Mouse (Mus musculus) layer of hippocampus, adult 11-12 months (tissue): ENCODE results near the gene Ube2j2.

Experiments used
- DNase-seq: peaks from one replicate; pipeline ENCODE4 v3.0.0; 2022; ENCODE audit warnings: low spot score

The Ube2j2 gene

GRCm38 (mm10) chr4:155943534-155944249 is at the start of gene Ube2j2:
TSS of gene Ube2j2 (plus strand) at chr4:155943831.
- DNase-seq = peak; percentile 95

- peak; percentile 75 for DNase-seq
Observed at GRCm38 (mm10) chr4:155894311-155894881, 49.2 kb upstream of the Ube2j2 start.

- DNase-seq = peak; percentile 81
Observed at GRCm38 (mm10) chr4:155895216-155895615, 48.4 kb upstream of the Ube2j2 start.

- DNase-seq = no peak
Observed at GRCm38 (mm10) chr4:155895826-155896225, 47.8 kb upstream of the Ube2j2 start.

- peak; percentile 3 for DNase-seq
Observed at GRCm38 (mm10) chr4:155896461-155896860, 47.2 kb upstream of the Ube2j2 start.

- no peak for DNase-seq
Observed at GRCm38 (mm10) chr4:155898318-155898717, 45.3 kb upstream of the Ube2j2 start.

GRCm38 (mm10) chr4:155899355-155899754 is 44.3 kb upstream of the Ube2j2 start:
- DNase-seq = no peak

GRCm38 (mm10) chr4:155901205-155901604 is 42.4 kb upstream of the Ube2j2 start:
- peak; percentile 63 for DNase-seq

- DNase-seq = no peak
Observed at GRCm38 (mm10) chr4:155903246-155903645, 40.4 kb upstream of the Ube2j2 start.

- peak; percentile 30 for DNase-seq
Observed at GRCm38 (mm10) chr4:155904318-155905102, 39.1 kb upstream of the Ube2j2 start.

GRCm38 (mm10) chr4:155905634-155906033 is 38.0 kb upstream of the Ube2j2 start:
- no peak for DNase-seq

GRCm38 (mm10) chr4:155906125-155906524 is 37.5 kb upstream of the Ube2j2 start:
- DNase-seq = no peak

- DNase-seq = no peak
Observed at GRCm38 (mm10) chr4:155907003-155907402, 36.6 kb upstream of the Ube2j2 start.

- DNase-seq = no peak
Observed at GRCm38 (mm10) chr4:155908281-155908680, 35.4 kb upstream of the Ube2j2 start.

GRCm38 (mm10) chr4:155908751-155909150 is 34.9 kb upstream of the Ube2j2 start:
- DNase-seq = no peak

- no peak for DNase-seq
Observed at GRCm38 (mm10) chr4:155932031-155932430, 11.6 kb upstream of the Ube2j2 start.

GRCm38 (mm10) chr4:155943049-155943452 is 580 bp upstream of the Ube2j2 start:
- DNase-seq = peak; percentile 41

GRCm38 (mm10) chr4:155944271-155944670 is 640 bp downstream of the Ube2j2 start:
- no peak for DNase-seq

GRCm38 (mm10) chr4:155947094-155947493 is 3.5 kb downstream of the Ube2j2 start:
- DNase-seq = no peak

GRCm38 (mm10) chr4:155955491-155955890 is 11.9 kb downstream of the Ube2j2 start:
- no peak for DNase-seq

GRCm38 (mm10) chr4:155959275-155959674 is 15.6 kb downstream of the Ube2j2 start:
- peak; percentile 78 for DNase-seq

GRCm38 (mm10) chr4:155962167-155962971 is 18.7 kb downstream of the Ube2j2 start, which contains the start of gene C1qtnf12:
TSS of gene C1qtnf12 (plus strand) at chr4:155962318.
- DNase-seq = no peak
